Mouse (Mus musculus): ENCODE data around the gene Zscan26.
"Not testable (repeated sequence)": the region's sequence is repeated elsewhere in the genome, so short reads cannot be mapped to it uniquely, and the experiment has no call there.

Zscan26 gene

DNA sequence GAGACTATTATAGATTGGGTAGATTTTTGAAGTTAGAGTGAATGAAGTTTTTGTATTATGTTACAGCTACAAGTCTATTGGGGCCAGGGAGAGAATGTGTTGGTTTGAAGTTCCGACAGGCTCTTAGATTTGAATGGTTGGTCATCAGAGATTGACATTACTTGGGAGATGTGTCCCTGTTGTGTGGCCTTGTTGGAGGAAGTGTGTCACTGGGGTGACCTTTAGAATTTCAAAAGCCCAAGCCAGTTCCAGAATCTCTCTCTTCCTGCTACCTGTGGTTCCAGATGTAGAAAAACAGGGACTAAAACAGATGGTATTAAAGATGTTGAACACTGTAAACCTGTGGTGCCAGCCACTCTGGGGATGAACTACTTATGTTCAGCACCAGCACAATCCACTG is 25.9 kb downstream of the Zscan26 start:
- in situ Hi-C loops (cut with MboI; ENCODE audit: low sequenced_read_pairs) = no loop called here

DNA sequence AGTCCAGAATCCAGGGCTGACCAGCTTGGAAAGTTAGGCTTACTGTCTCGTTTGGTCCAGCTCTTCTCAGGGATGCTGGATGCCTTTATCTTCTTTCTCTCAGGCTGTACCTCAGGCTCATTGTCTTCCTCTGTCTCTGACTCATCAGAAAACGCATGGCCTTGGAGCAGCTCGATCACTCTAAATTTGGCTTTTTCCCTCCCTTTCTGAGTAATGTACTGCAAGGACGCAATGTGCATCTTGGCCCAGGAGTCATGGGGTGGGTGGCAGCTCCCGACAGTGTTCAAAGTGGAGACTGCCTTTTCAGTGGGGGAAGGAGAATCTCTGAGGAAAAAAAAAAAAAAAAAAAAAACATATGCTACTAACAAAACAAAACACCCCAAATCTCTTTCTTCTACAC is 30.2 kb downstream of the Zscan26 start:
- in situ Hi-C loops (cut with MboI; ENCODE audit: low sequenced_read_pairs) = no loop called here

GRCm38 (mm10) chr13:21418865-21419264 is 34.7 kb downstream of the Zscan26 start:
- in situ Hi-C loops (cut with MboI; ENCODE audit: low sequenced_read_pairs) = no loop called here

DNA sequence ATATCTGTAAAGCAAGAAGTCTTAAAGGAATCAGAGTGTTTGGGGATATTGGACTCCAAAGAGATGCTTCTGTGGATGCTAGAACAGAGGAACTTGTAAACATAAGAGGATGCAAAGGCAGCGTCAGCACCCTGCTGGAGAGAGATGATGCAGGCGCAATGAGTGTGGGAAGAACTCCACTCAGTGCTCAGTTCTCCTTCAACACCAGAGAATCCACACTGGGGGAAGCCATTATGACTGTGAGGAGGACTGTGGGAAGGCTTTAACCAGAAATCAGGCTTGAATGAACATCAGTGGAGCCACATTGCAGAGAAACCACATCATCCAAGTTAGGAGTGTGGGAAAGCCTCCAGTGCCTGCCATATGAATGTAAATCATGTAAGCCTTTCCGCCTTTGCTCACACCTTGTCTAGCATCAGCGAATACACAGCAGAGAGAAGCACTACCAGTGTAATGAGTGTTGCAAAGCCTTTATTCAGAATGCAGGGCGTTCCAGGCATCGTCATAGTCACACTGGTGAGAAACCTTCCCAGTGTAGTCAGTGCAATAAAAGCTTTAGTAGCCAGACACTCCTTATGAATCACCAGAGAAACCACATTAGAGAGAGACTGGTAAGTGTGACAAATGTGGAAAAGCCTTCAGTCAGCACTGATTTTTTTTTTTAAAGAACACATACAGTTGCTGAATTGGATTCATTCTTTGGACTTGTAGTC is 36.1 kb downstream of the Zscan26 start:
- in situ Hi-C loops (cut with MboI; ENCODE audit: low sequenced_read_pairs) = no loop called here

- in situ Hi-C loops (cut with MboI; ENCODE audit: low sequenced_read_pairs) = no loop called here
Measured at GRCm38 (mm10) chr13:21415750-21416149, 37.8 kb downstream of the Zscan26 start.

DNA sequence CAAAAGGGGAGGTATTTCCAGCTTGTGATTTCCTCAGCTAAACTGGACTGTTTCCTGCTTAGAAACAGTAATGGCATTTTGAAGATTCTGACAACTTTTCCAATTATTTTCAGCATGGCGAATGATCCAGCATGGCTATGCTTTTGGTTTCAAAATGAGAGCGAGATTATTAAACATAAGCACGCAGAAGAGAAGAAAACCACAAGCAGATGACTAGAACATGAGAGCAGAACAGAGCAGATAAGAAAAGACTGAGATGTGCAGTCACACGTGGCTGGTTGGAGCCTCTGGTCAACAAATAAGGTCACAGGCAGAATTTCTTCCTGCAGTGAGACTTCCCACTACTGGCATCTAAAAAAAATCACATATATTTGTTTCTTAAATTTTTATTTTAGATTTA is 38.3 kb downstream of the Zscan26 start:
- in situ Hi-C loops (cut with MboI; ENCODE audit: low sequenced_read_pairs) = no loop called here

GRCm38 (mm10) chr13:21414231-21415212 is 39.0 kb downstream of the Zscan26 start:
- in situ Hi-C loops (cut with MboI; ENCODE audit: low sequenced_read_pairs) = no loop called here

- in situ Hi-C loops (cut with MboI; ENCODE audit: low sequenced_read_pairs) = no loop called here
Measured at GRCm38 (mm10) chr13:21408805-21409459, 44.6 kb downstream of the Zscan26 start.

DNA sequence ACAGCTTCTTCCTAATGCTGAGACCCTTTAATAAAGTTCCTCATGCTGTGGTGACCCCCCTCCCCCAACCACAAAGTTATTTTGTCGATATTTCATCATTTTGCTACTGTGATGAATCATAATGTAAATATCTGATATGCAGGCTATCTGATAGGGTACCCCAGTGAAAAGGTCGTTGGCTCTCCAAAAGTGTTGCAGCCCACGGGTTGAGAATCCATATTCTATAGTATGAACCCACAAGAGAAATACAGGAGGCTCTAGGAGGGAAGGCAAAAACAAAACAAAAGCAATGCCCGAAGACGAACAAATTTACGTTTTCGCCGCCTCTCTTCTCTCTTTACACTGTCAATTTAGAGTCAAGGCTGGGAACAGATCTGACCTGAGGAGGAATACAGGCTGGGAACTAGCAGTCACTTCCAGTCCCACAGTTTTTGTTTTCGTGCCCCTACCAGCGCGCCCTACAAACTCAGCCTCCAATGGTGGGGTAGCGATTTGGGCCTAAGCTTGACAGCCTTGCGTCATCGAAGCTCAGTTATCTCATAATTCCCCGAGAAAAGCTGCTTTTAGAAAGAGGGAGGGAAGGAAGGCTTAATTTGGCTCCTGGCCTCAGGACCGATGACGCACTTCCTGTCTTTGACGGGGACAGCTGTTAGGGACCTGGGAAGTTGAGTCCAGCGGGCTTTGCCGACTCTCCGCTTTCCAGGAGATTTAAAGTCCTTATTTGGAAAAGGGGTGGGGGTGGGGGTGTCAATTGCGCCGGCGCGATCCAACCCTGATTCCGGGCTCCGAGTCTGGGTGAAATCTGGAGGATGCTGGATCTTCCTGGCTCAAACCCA is 45.3 kb downstream of the Zscan26 start:
- in situ Hi-C loops (cut with MboI; ENCODE audit: low sequenced_read_pairs) = no loop called here

DNA sequence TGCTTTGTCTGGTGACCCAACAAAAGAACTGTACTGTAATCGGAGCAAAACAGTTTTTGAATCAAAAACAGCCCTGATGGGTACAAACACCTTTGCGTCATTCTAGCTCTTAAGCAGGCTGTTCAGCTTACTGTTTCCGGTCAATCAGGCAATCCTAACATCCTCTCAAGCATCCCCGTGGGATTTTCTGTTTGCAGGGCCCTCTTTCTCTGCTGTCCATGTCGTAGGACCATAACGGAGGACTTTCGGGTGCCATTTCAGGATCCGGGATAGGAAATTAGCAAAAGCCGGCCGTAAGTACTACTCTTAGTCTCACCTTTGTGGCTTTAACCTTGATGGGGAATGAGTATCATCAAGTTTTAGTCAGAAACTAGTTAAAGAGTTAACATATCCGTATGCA is 46.2 kb downstream of the Zscan26 start:
- in situ Hi-C loops (cut with MboI; ENCODE audit: low sequenced_read_pairs) = no loop called here

DNA sequence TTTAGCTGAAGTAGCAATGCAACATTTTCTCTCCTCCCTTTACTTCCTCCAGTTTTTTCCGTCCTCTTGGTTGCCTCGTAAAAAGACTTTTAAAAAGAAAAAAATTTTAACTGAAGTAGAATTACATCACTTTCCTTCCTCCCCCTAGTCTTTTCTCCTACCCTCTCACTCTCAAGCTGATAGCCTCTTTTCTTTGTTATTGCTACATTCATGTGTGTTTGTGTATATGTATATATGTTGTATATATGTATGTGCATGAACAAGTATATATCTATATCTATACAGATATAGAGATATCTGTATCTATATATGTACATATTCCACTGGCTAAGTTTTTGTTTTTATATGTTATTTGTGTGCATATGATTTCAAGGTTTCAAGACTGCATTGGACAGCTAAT is 50.7 kb downstream of the Zscan26 start:
- in situ Hi-C loops (cut with MboI; ENCODE audit: low sequenced_read_pairs) = no loop called here

DNA sequence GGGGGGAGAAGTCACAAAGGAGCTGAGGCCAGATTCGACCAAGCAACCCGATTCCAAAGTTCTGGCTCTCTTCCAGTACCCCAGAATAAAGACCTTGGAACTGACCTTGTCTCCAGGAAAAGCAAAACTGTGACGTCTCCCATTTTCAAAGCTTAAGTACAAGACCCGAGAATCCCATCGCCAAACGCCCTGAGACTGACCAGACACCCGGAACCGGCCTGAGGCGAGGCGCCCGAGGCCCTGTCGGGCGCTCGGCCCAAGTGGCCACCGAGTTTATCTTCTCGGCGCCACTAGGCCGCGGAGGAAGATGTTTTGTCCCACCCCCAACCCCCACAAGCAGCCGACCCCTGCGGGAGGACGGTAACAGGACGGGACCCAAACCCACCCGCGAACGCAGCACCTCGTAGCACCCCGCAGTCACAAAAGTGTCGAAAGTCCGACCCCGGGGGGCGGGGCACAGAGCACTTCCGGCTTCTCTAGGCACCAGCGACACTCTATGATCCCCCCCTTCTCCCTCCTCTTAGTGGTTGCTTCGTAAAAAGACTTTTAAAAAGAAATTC is 51.2 kb downstream of the Zscan26 start, which contains the start of gene Zkscan3:
TSS of gene Zkscan3 (minus strand) at position 469 of the 560 bp plus-strand sequence.
- in situ Hi-C loops (cut with MboI; ENCODE audit: low sequenced_read_pairs) = no loop called here

- in situ Hi-C loops (cut with MboI; ENCODE audit: low sequenced_read_pairs) = no loop called here
Measured at GRCm38 (mm10) chr13:21401636-21402286, 51.8 kb downstream of the Zscan26 start.

DNA sequence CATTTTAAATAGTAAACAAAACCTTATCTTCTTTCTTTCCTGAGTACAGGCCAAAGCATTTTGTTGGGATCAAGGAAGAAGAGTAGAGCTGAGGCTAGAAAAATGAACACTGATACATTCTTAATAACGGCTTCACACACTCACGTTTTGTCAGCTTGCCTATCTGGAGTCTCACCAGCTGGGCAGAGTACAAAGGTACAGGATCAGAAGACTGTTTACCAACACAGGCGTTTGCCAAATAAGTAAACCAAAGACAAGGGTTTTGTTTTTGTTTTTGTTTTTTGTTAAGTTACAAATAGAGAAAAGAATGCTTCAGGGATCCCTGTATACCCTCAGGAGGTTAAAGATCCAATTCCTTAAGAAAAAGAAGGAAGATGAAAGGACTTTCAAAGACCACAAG is 52.4 kb downstream of the Zscan26 start:
- in situ Hi-C loops (cut with MboI; ENCODE audit: low sequenced_read_pairs) = no loop called here

GRCm38 (mm10) chr13:21397486-21397885 is 56.0 kb downstream of the Zscan26 start:
- in situ Hi-C loops (cut with MboI; ENCODE audit: low sequenced_read_pairs) = no loop called here

DNA sequence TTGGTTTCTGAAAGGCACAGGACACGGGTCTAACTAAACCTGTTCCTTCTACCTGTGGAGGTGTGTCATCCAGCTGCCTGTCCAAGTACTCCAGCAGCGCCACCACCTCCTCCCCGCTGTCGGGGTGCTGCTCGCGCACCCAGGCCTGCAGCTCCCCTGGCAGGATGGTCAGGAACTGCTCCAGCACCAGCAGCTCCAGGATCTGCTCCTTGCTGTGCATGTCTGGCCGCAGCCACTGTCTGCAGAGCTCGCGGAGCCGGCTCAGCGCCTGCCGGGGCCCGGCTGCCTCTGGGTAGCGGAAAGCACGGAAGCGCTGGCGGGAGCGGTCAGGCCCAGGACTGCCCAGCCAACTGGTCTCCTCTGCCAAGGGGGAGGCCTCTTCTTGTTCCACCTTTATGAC is 57.5 kb downstream of the Zscan26 start:
- in situ Hi-C loops (cut with MboI; ENCODE audit: low sequenced_read_pairs) = not testable (repeated sequence)

GRCm38 (mm10) chr13:21395623-21396022 is 57.9 kb downstream of the Zscan26 start:
- in situ Hi-C loops (cut with MboI; ENCODE audit: low sequenced_read_pairs) = no loop called here

GRCm38 (mm10) chr13:21395211-21395610 is 58.3 kb downstream of the Zscan26 start:
- in situ Hi-C loops (cut with MboI; ENCODE audit: low sequenced_read_pairs) = no loop called here

Measured in CH12F3 (cell line).